Mouse (Mus musculus): ENCODE measurements around the gene Kat2b. TPM values are rescaled to one million over a fixed set of nuclear protein-coding genes. Genes with fewer than 3 reads are reported as not detected.
A peak's percentile ranks its signal among the peaks of the same experiment; 100 is the strongest.

Gene Kat2b
- total and polyA plus RNA-seq, 2 experiments = 15.6 to 57.4 TPM

GRCm38 (mm10) chr17:53557443-53557842 lies 9.2 kb upstream of the Kat2b start:
- TF ChIP-seq POLR2A (IDR thresholded peaks at IDR 0.05; ENCODE audit: extremely low read depth, insufficient read depth, low read length) (no peak), CTCF (IDR thresholded peaks at IDR 0.05; ENCODE audit: low read depth, low read length) (no peak)
- Histone ChIP-seq H3K36me3 (ENCODE audit: control insufficient read depth, insufficient read depth, low read length) (no peaks in the 10 kb centered on the region), H3K27me3 (ENCODE audit: control insufficient read depth, insufficient read depth, low read length) (no peaks in the 10 kb centered on the region), H3K9ac (ENCODE audit: low read depth, low read length) (no peak overlapping the region), H3K4me1 (ENCODE audit: control insufficient read depth, insufficient read depth, low read length) (no peaks in the 10 kb centered on the region), H3K79me2 (ENCODE audit: control insufficient read depth, insufficient read depth, low read length) (no peaks in the 10 kb centered on the region), H3K4me3 (ENCODE audit: insufficient read depth, low read depth, low read length) (no peak overlapping the region), H3K27ac (replicated peaks; ENCODE audit: insufficient read depth, low read depth, low read length) (no peak overlapping the region)
- WGBS = 73% methylated on average over 3 of the region's 3 CpGs
- DNase-seq (ENCODE audit: extremely low read depth, low read depth, low spot score) = no peak

- H3K4me3 ChIP-seq (ENCODE audit: insufficient read depth, low read depth, low read length) = no peak overlapping the region
- H3K4me1 ChIP-seq (ENCODE audit: control insufficient read depth, insufficient read depth, low read length) = no peaks in the 10 kb centered on the region
- no peaks in the 10 kb centered on the region for H3K36me3 ChIP-seq (ENCODE audit: control insufficient read depth, insufficient read depth, low read length)
- H3K27me3 ChIP-seq (ENCODE audit: control insufficient read depth, insufficient read depth, low read length) = no peaks in the 10 kb centered on the region
- no peak overlapping the region for H3K9ac ChIP-seq (ENCODE audit: low read depth, low read length)
- H3K27ac ChIP-seq (replicated peaks; ENCODE audit: insufficient read depth, low read depth, low read length) = no peak overlapping the region
- DNase-seq (ENCODE audit: extremely low read depth, low read depth, low spot score) = no peak
- 96% methylated on average over 5 of the region's 5 CpGs for whole genome bisulfite sequencing
- TF ChIP-seq CTCF (IDR thresholded peaks at IDR 0.05; ENCODE audit: low read depth, low read length) (no peak), POLR2A (IDR thresholded peaks at IDR 0.05; ENCODE audit: extremely low read depth, insufficient read depth, low read length) (no peak)
- no peaks in the 10 kb centered on the region for H3K79me2 ChIP-seq (ENCODE audit: control insufficient read depth, insufficient read depth, low read length)
Observed at GRCm38 (mm10) chr17:53559646-53560045, 7.0 kb upstream of the Kat2b start.

GRCm38 (mm10) chr17:53561458-53562029 lies 5.1 kb upstream of the Kat2b start:
- DNase-seq (ENCODE audit: extremely low read depth, low read depth, low spot score) = no peak
- Histone ChIP-seq H3K27me3 (ENCODE audit: control insufficient read depth, insufficient read depth, low read length) (no peaks in the 10 kb centered on the region), H3K79me2 (ENCODE audit: control insufficient read depth, insufficient read depth, low read length) (no peaks in the 10 kb centered on the region), H3K36me3 (ENCODE audit: control insufficient read depth, insufficient read depth, low read length) (no peaks in the 10 kb centered on the region), H3K4me1 (ENCODE audit: control insufficient read depth, insufficient read depth, low read length) (no peaks in the 10 kb centered on the region), H3K9ac (ENCODE audit: low read depth, low read length) (no peak overlapping the region), H3K4me3 (ENCODE audit: insufficient read depth, low read depth, low read length) (no peak overlapping the region), H3K27ac (replicated peaks; ENCODE audit: insufficient read depth, low read depth, low read length) (no peak overlapping the region)
- no peak for TF ChIP-seq POLR2A (IDR thresholded peaks at IDR 0.05; ENCODE audit: extremely low read depth, insufficient read depth, low read length)
- TF ChIP-seq CTCF (IDR thresholded peaks at IDR 0.05; ENCODE audit: low read depth, low read length) = no peak
- 93% methylated on average over 4 of the region's 4 CpGs for WGBS

- no peaks in the 10 kb centered on the region for H3K27me3 ChIP-seq (ENCODE audit: control insufficient read depth, insufficient read depth, low read length)
- H3K9ac ChIP-seq (ENCODE audit: low read depth, low read length) = no peak overlapping the region
- H3K4me3 ChIP-seq (ENCODE audit: insufficient read depth, low read depth, low read length) = no peak overlapping the region
- 69% methylated on average over 4 of the region's 4 CpGs for WGBS
- no peaks in the 10 kb centered on the region for H3K36me3 ChIP-seq (ENCODE audit: control insufficient read depth, insufficient read depth, low read length)
- H3K4me1 ChIP-seq (ENCODE audit: control insufficient read depth, insufficient read depth, low read length) = peaks cover 13% of the 10 kb centered on the region
- TF ChIP-seq CTCF (IDR thresholded peaks at IDR 0.05; ENCODE audit: low read depth, low read length) (no peak), POLR2A (IDR thresholded peaks at IDR 0.05; ENCODE audit: extremely low read depth, insufficient read depth, low read length) (no peak)
- no peak for DNase-seq (ENCODE audit: extremely low read depth, low read depth, low spot score)
- H3K79me2 ChIP-seq (ENCODE audit: control insufficient read depth, insufficient read depth, low read length) = peaks cover 20% of the 10 kb centered on the region; the same call in 1 of the 2 replicates
- no peak overlapping the region for H3K27ac ChIP-seq (replicated peaks; ENCODE audit: insufficient read depth, low read depth, low read length)
Observed at GRCm38 (mm10) chr17:53564837-53565236, 1.8 kb upstream of the Kat2b start.

- no peaks in the 10 kb centered on the region for H3K36me3 ChIP-seq (ENCODE audit: control insufficient read depth, insufficient read depth, low read length)
- peak overlapping the region; percentile 100 for H3K27ac ChIP-seq (replicated peaks; ENCODE audit: insufficient read depth, low read depth, low read length)
- H3K4me1 ChIP-seq (ENCODE audit: control insufficient read depth, insufficient read depth, low read length) = peaks cover 23% of the 10 kb centered on the region
- H3K79me2 ChIP-seq (ENCODE audit: control insufficient read depth, insufficient read depth, low read length) = peaks cover 32% of the 10 kb centered on the region; the same call in 1 of the 2 replicates
- TF ChIP-seq POLR2A (IDR thresholded peaks at IDR 0.05; ENCODE audit: extremely low read depth, insufficient read depth, low read length) (peak; percentile 68; the same call in 1 of the 2 replicates), CTCF (IDR thresholded peaks at IDR 0.05; ENCODE audit: low read depth, low read length) (peak; percentile 38)
- H3K27me3 ChIP-seq (ENCODE audit: control insufficient read depth, insufficient read depth, low read length) = no peaks in the 10 kb centered on the region
- peak overlapping the region; percentile 87 for H3K4me3 ChIP-seq (ENCODE audit: insufficient read depth, low read depth, low read length)
- peak overlapping the region; percentile 100 for H3K9ac ChIP-seq (ENCODE audit: low read depth, low read length)
- DNase-seq (ENCODE audit: extremely low read depth, low read depth, low spot score) = no peak
- 1% methylated on average over 31 of the region's 51 CpGs for WGBS
Observed at GRCm38 (mm10) chr17:53566919-53567345, 271 bp downstream of the Kat2b start.

GRCm38 (mm10) chr17:53567346-53568101 lies 863 bp downstream of the Kat2b start:
- Histone ChIP-seq H3K4me3 (ENCODE audit: insufficient read depth, low read depth, low read length) (peak overlapping the region; percentile 87), H3K79me2 (ENCODE audit: control insufficient read depth, insufficient read depth, low read length) (peaks cover 36% of the 10 kb centered on the region; the same call in 1 of the 2 replicates), H3K4me1 (ENCODE audit: control insufficient read depth, insufficient read depth, low read length) (peaks cover 27% of the 10 kb centered on the region), H3K27ac (replicated peaks; ENCODE audit: insufficient read depth, low read depth, low read length) (peak overlapping the region; percentile 89), H3K36me3 (ENCODE audit: control insufficient read depth, insufficient read depth, low read length) (no peaks in the 10 kb centered on the region), H3K9ac (ENCODE audit: low read depth, low read length) (peak overlapping the region; percentile 100), H3K27me3 (ENCODE audit: control insufficient read depth, insufficient read depth, low read length) (no peaks in the 10 kb centered on the region)
- no peak for DNase-seq (ENCODE audit: extremely low read depth, low read depth, low spot score)
- peak; percentile 47; the same call in 1 of the 2 replicates for TF ChIP-seq POLR2A (IDR thresholded peaks at IDR 0.05; ENCODE audit: extremely low read depth, insufficient read depth, low read length)
- TF ChIP-seq CTCF (IDR thresholded peaks at IDR 0.05; ENCODE audit: low read depth, low read length) = peak; percentile 40; the same call in 1 of the 2 replicates
- under 1% methylated on average over 66 of the region's 67 CpGs for WGBS
